In the genomic region with DNA sequence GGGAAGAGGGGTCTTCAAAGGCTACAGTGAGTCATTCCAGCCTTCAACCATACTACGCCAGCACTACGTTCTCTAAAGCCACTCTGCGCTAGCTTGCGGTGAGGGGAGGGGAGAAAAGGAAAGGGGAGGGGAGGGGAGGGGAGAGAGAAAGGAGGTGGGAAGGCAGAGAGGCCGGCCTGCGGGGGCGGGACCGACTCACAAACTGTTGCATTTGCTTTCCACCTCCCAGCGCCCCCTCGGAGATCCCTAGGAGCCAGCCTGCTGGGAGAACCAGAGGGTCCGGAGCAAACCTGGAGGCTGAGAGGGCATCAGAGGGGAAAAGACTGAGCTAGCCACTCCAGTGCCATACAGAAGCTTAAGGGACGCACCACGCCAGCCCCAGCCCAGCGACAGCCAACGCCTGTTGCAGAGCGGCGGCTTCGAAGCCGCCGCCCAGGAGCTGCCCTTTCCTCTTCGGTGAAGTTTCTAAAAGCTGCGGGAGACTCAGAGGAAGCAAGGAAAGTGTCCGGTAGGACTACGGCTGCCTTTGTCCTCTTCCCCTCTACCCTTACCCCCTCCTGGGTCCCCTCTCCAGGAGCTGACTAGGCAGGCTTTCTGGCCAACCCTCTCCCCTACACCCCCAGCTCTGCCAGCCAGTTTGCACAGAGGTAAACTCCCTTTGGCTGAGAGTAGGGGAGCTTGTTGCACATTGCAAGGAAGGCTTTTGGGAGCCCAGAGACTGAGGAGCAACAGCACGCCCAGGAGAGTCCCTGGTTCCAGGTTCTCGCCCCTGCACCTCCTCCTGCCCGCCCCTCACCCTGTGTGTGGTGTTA, we compare ENCODE assay signal across 8 mouse cellular contexts. TPM values are rescaled to one million over a fixed set of nuclear protein-coding genes. Genes with fewer than 3 reads are reported as not detected.
DNase-seq lines count a peak whose midpoint lies in the region; ATAC-seq lines count a peak whose summit lies in the region.

A gene (plus strand): TSS at position 239 of the 812 bp plus-strand sequence.

- peak within 1 kb of the TSS; percentile 51; the same call in 1 of the 2 replicates for H3K9ac ChIP-seq in forebrain, embryonic 16.5 days (replicated peaks; ENCODE audit: low read depth, low read length)

- no peaks in the 10 kb centered on the region for H3K36me3 ChIP-seq in forebrain, embryonic 16.5 days (ENCODE audit: control insufficient read depth, insufficient read depth)
- no peaks in the 10 kb centered on the region for H3K36me3 ChIP-seq in hindbrain, embryonic 10.5 days

- peaks cover 8% of the 10 kb centered on the region for H3K4me1 ChIP-seq in forebrain, embryonic 16.5 days (replicated peaks; ENCODE audit: control insufficient read depth, insufficient read depth, low read length)
- H3K4me1 ChIP-seq in hindbrain, embryonic 10.5 days (replicated peaks), result peaks cover 16% of the 10 kb centered on the region; the same call in 1 of the 2 replicates

- DNase-seq in ES-CJ7 (ENCODE audit: low read depth, low spot score), result peak; percentile 34
- peak; percentile 85 for DNase-seq in adrenal gland, adult 2 months
- DNase-seq in hindbrain, embryonic 10.5 days (ENCODE audit: low spot score), result peak; percentile 44
- DNase-seq in left cerebral cortex, postnatal 36 days (ENCODE audit: low spot score in 2 of 2), result no peak
- DNase-seq in mesoderm, embryonic 11.5 days (ENCODE audit: low read depth, low spot score), result peak; percentile 18
- DNase-seq in testis, postnatal 10 days (ENCODE audit: low spot score), result peak; percentile 72
- no peak for DNase-seq in adipocyte (ENCODE audit: low spot score)

- peak; percentile 56 for ATAC-seq in forebrain, embryonic 16.5 days

- H3K27me3 ChIP-seq in forebrain, embryonic 16.5 days (replicated peaks; ENCODE audit: control insufficient read depth, insufficient read depth, low read length), result peaks cover 3% of the 10 kb centered on the region; the same call in 1 of the 2 replicates
- peaks cover 60% of the 10 kb centered on the region for H3K27me3 ChIP-seq in hindbrain, embryonic 10.5 days (ENCODE audit: insufficient read depth, poor library complexity, severe bottlenecking)

- H3K4me3 ChIP-seq in forebrain, embryonic 16.5 days (replicated peaks; ENCODE audit: low read length), result peak within 1 kb of the TSS; percentile 45
- H3K4me3 ChIP-seq in hindbrain, embryonic 10.5 days, result peak within 1 kb of the TSS; percentile 51

- no peak within 1 kb of the TSS for H3K27ac ChIP-seq in forebrain, embryonic 16.5 days (ENCODE audit: low read length)
- no peak within 1 kb of the TSS for H3K27ac ChIP-seq in hindbrain, embryonic 10.5 days

- 20% methylated on average over 27 of the region's 27 CpGs for WGBS in forebrain, embryonic 16.5 days
- 12% methylated on average over 27 of the region's 27 CpGs for WGBS in hindbrain, embryonic 10.5 days

- H3K9me3 ChIP-seq in forebrain, embryonic 16.5 days (ENCODE audit: control insufficient read depth, low read length), result no peaks in the 10 kb centered on the region
- no peaks in the 10 kb centered on the region for H3K9me3 ChIP-seq in hindbrain, embryonic 10.5 days

- H3K4me2 ChIP-seq in forebrain, embryonic 16.5 days (ENCODE audit: low read length), result peak within 1 kb of the TSS; percentile 70

- intact Hi-C loops in left cerebral cortex, postnatal 36 days (cut with DNase I), result no loop called here

RNA-seq across cellular contexts. Expression of the gene that starts here (rescaled TPM):
- 10 to 100 TPM; 39.8 to 76.5 TPM for total RNA-seq in adrenal gland, adult 2 months (2021)
- 5.9 and 12.8 TPM in 2 replicates for polyA plus RNA-seq in adrenal gland, adult 2 months (2012; rRNA removed)
- polyA plus RNA-seq in forebrain, embryonic 16.5 days (2015; fragmentation: Nextera tagmentation; extraction: Ambion mirVana), result 0.09 and 0.13 TPM in 2 replicates
- polyA plus RNA-seq in hindbrain, embryonic 10.5 days (2016; fragmentation: Nextera tagmentation; extraction: Ambion mirVana), result 0.03 and 0.10 TPM in 2 replicates
- 10 to 100 TPM; 13.0 to 13.2 TPM for total RNA-seq in left cerebral cortex, postnatal 36 days (2021)

Comparison
In these comparisons a context has a peak if more than half of its experiments do, and no peak if none do; other contexts are left out.
1. Peak in ATAC-seq, H3K4me3 ChIP-seq, H3K9ac ChIP-seq and H3K4me2 ChIP-seq in forebrain, embryonic 16.5 days; RNA of the gene not detected or under 1 TPM.
2. Peak in DNase-seq and H3K4me3 ChIP-seq in hindbrain, embryonic 10.5 days; RNA of the gene not detected or under 1 TPM.
3. DNase-seq: peak in ES-CJ7 (single experiment), adrenal gland, adult 2 months (single experiment), mesoderm, embryonic 11.5 days (single experiment) and testis, postnatal 10 days (single experiment); none in left cerebral cortex, postnatal 36 days (0 of 2) and adipocyte (single experiment).